Mouse (Mus musculus): ENCODE data around the gene Slc48a1. TPM values are rescaled to one million over a fixed set of nuclear protein-coding genes. Genes with fewer than 3 reads are reported as not detected.

Gene Slc48a1
- polyA plus RNA-seq, 1 experiment from 2014 or later = 32.1 TPM

GRCm38 (mm10) chr15:97828221-97828842 lies 50.0 kb downstream of the Slc48a1 start:
- Histone ChIP-seq H3K4me1 (peaks cover 94% of the 10 kb centered on the region), H3K4me3 (peak overlapping the region; percentile 93), H3K9me3 (no peaks in the 10 kb centered on the region), H3K27me3 (ENCODE audit: insufficient read depth, poor library complexity, severe bottlenecking) (peaks cover 5% of the 10 kb centered on the region; the same call in 1 of the 2 replicates), H3K27ac (peak overlapping the region; percentile 99), H3K36me3 (peaks cover 10% of the 10 kb centered on the region; the same call in 1 of the 2 replicates)
- DNase-seq (ENCODE audit: low spot score) = no peak
- WGBS = 65% methylated on average over 6 of the region's 6 CpGs

GRCm38 (mm10) chr15:97828901-97829338 lies 50.6 kb downstream of the Slc48a1 start:
- Histone ChIP-seq H3K4me1 (peaks cover 91% of the 10 kb centered on the region), H3K27ac (peak overlapping the region; percentile 99), H3K9me3 (no peaks in the 10 kb centered on the region), H3K27me3 (ENCODE audit: insufficient read depth, poor library complexity, severe bottlenecking) (peaks cover 11% of the 10 kb centered on the region; the same call in 1 of the 2 replicates), H3K4me3 (peak overlapping the region; percentile 93), H3K36me3 (peaks cover 10% of the 10 kb centered on the region; the same call in 1 of the 2 replicates)
- 50% methylated on average over 5 of the region's 5 CpGs for WGBS
- no peak for DNase-seq (ENCODE audit: low spot score)

- Histone ChIP-seq H3K27me3 (ENCODE audit: insufficient read depth, poor library complexity, severe bottlenecking) (peaks cover 16% of the 10 kb centered on the region; the same call in 1 of the 2 replicates), H3K4me1 (peaks cover 86% of the 10 kb centered on the region), H3K4me3 (peak overlapping the region; percentile 93), H3K27ac (peak overlapping the region; percentile 99), H3K36me3 (peaks cover 6% of the 10 kb centered on the region; the same call in 1 of the 2 replicates), H3K9me3 (no peaks in the 10 kb centered on the region)
- WGBS = 45% methylated on average over 2 of the region's 2 CpGs
- no peak for DNase-seq (ENCODE audit: low spot score)
Observed at GRCm38 (mm10) chr15:97829432-97829831, 51.1 kb downstream of the Slc48a1 start.

GRCm38 (mm10) chr15:97830253-97830787 lies 52.0 kb downstream of the Slc48a1 start:
- Histone ChIP-seq H3K27me3 (ENCODE audit: insufficient read depth, poor library complexity, severe bottlenecking) (peaks cover 17% of the 10 kb centered on the region; the same call in 1 of the 2 replicates), H3K4me3 (peak overlapping the region; percentile 93), H3K36me3 (peaks cover 6% of the 10 kb centered on the region; the same call in 1 of the 2 replicates), H3K27ac (peak overlapping the region; percentile 99), H3K4me1 (peaks cover 77% of the 10 kb centered on the region), H3K9me3 (no peaks in the 10 kb centered on the region)
- no peak for DNase-seq (ENCODE audit: low spot score)
- WGBS = 18% methylated on average over 12 of the region's 12 CpGs

GRCm38 (mm10) chr15:97830788-97831241 lies 52.5 kb downstream of the Slc48a1 start:
- WGBS = under 1% methylated on average over 39 of the region's 39 CpGs
- Histone ChIP-seq H3K27me3 (ENCODE audit: insufficient read depth, poor library complexity, severe bottlenecking) (peaks cover 17% of the 10 kb centered on the region; the same call in 1 of the 2 replicates), H3K9me3 (no peaks in the 10 kb centered on the region), H3K4me3 (peak overlapping the region; percentile 93), H3K36me3 (peaks cover 6% of the 10 kb centered on the region; the same call in 1 of the 2 replicates), H3K4me1 (peaks cover 72% of the 10 kb centered on the region), H3K27ac (peak overlapping the region; percentile 99)
- no peak for DNase-seq (ENCODE audit: low spot score)

GRCm38 (mm10) chr15:97831242-97831986 lies 53.1 kb downstream of the Slc48a1 start:
- peak; percentile 83 for DNase-seq (ENCODE audit: low spot score)
- under 1% methylated on average over 83 of the region's 84 CpGs for WGBS
- Histone ChIP-seq H3K27me3 (ENCODE audit: insufficient read depth, poor library complexity, severe bottlenecking) (peaks cover 17% of the 10 kb centered on the region; the same call in 1 of the 2 replicates), H3K9me3 (no peaks in the 10 kb centered on the region), H3K4me1 (peaks cover 71% of the 10 kb centered on the region), H3K4me3 (peak overlapping the region; percentile 93), H3K36me3 (peaks cover 5% of the 10 kb centered on the region; the same call in 1 of the 2 replicates), H3K27ac (peak overlapping the region; percentile 99)

GRCm38 (mm10) chr15:97831987-97832640 lies 53.8 kb downstream of the Slc48a1 start:
- peaks cover 17% of the 10 kb centered on the region; the same call in 1 of the 2 replicates for H3K27me3 ChIP-seq (ENCODE audit: insufficient read depth, poor library complexity, severe bottlenecking)
- H3K27ac ChIP-seq = peak overlapping the region; percentile 99
- peak overlapping the region; percentile 93 for H3K4me3 ChIP-seq
- peak; percentile 87 for DNase-seq (ENCODE audit: low spot score)
- no peaks in the 10 kb centered on the region for H3K9me3 ChIP-seq
- H3K4me1 ChIP-seq = peaks cover 70% of the 10 kb centered on the region
- 0 out of 2 replicates have a peak, but pooled peaks cover 3% of the 10 kb centered on the region for H3K36me3 ChIP-seq
- 3% methylated on average over 10 of the region's 10 CpGs for WGBS

- Histone ChIP-seq H3K27me3 (ENCODE audit: insufficient read depth, poor library complexity, severe bottlenecking) (peaks cover 17% of the 10 kb centered on the region; the same call in 1 of the 2 replicates), H3K9me3 (no peaks in the 10 kb centered on the region), H3K4me1 (peaks cover 72% of the 10 kb centered on the region), H3K27ac (peak overlapping the region; percentile 99; the same call in 1 of the 2 replicates), H3K4me3 (peak overlapping the region; percentile 93; the same call in 1 of the 2 replicates), H3K36me3 (0 out of 2 replicates have a peak, but pooled peaks cover 3% of the 10 kb centered on the region)
- DNase-seq (ENCODE audit: low spot score) = no peak
- 62% methylated on average over 9 of the region's 9 CpGs for WGBS
Observed at GRCm38 (mm10) chr15:97832764-97833479, 54.6 kb downstream of the Slc48a1 start.

GRCm38 (mm10) chr15:97836153-97836893 lies 58.0 kb downstream of the Slc48a1 start:
- Histone ChIP-seq H3K4me1 (peaks cover 69% of the 10 kb centered on the region), H3K4me3 (no peak overlapping the region), H3K27ac (0 out of 2 replicates have a peak overlapping the region, but pooled peaks have one; percentile 31), H3K9me3 (no peaks in the 10 kb centered on the region), H3K36me3 (no peaks in the 10 kb centered on the region), H3K27me3 (ENCODE audit: insufficient read depth, poor library complexity, severe bottlenecking) (peaks cover 17% of the 10 kb centered on the region)
- WGBS = 41% methylated on average over 17 of the region's 17 CpGs
- DNase-seq (ENCODE audit: low spot score) = no peak

- 0 out of 2 replicates have a peak overlapping the region, but pooled peaks have one; percentile 59 for H3K27ac ChIP-seq
- whole genome bisulfite sequencing = 57% methylated on average over 8 of the region's 8 CpGs
Observed at GRCm38 (mm10) chr15:97836894-97837247, 58.6 kb downstream of the Slc48a1 start.

GRCm38 (mm10) chr15:97837491-97838061 lies 59.3 kb downstream of the Slc48a1 start:
- H3K4me1 ChIP-seq = peaks cover 57% of the 10 kb centered on the region
- DNase-seq (ENCODE audit: low spot score) = no peak
- WGBS = 13% methylated on average over 8 of the region's 8 CpGs
- H3K27me3 ChIP-seq (ENCODE audit: insufficient read depth, poor library complexity, severe bottlenecking) = peaks cover 17% of the 10 kb centered on the region
- H3K27ac ChIP-seq = peak overlapping the region; percentile 59
- H3K36me3 ChIP-seq = no peaks in the 10 kb centered on the region
- H3K4me3 ChIP-seq = no peak overlapping the region
- H3K9me3 ChIP-seq = no peaks in the 10 kb centered on the region

More at GRCm38 (mm10) chr15:97836894-97837247, 58.6 kb downstream of the Slc48a1 start:
- no peaks in the 10 kb centered on the region for H3K9me3 ChIP-seq
- no peaks in the 10 kb centered on the region for H3K36me3 ChIP-seq
- peaks cover 17% of the 10 kb centered on the region for H3K27me3 ChIP-seq (ENCODE audit: insufficient read depth, poor library complexity, severe bottlenecking)
- H3K4me1 ChIP-seq = peaks cover 64% of the 10 kb centered on the region
- no peak overlapping the region for H3K4me3 ChIP-seq
- no peak for DNase-seq (ENCODE audit: low spot score)

All from heart, embryonic 10.5 days (tissue).